Mouse (Mus musculus) embryonic fibroblast, embryonic 13.5 days (primary cell): Measurements from ENCODE around the gene Ascc3. TPM values are rescaled to one million over a fixed set of nuclear protein-coding genes. Genes with fewer than 3 reads are reported as not detected.

Experiments used
- H3K27ac ChIP-seq: 2 replicates; pipeline ENCODE4 v1.5.1; 2012; ENCODE audit warnings: low read length, control low read depth, inconsistent platforms; ENCODE audit not compliant: insufficient read depth
- H3K4me1 ChIP-seq: 2 replicates; pipeline ENCODE4 v1.6.1; 2011; ENCODE audit warnings: low read length; ENCODE audit not compliant: control insufficient read depth, insufficient read depth
- H3K4me3 ChIP-seq: 2 replicates; pipeline ENCODE4 v1.5.1; 2011; ENCODE audit warnings: mild to moderate bottlenecking, control low read depth, low read length; ENCODE audit not compliant: insufficient read depth
- CTCF ChIP-seq: IDR thresholded peaks from 2 replicates; pipeline ENCODE4 v1.5.1; 2011; ENCODE audit warnings: mild to moderate bottlenecking, control low read depth, low read length, moderate library complexity, borderline replicate concordance; ENCODE audit not compliant: insufficient read depth
- POLR2A ChIP-seq: IDR thresholded peaks from 2 replicates; pipeline ENCODE4 v1.6.1; 2011; ENCODE audit warnings: low read depth, mild to moderate bottlenecking, control low read depth, low read length, moderate library complexity
- polyA plus RNA-seq: library from polyadenylated mRNA; stranded (reverse); fragments of >200 nt; gene quantifications from 2 replicates; pipeline ENCODE4 v1.2.4, GENCODE M21; 2011; ENCODE audit warnings: low read depth; ENCODE audit not compliant: missing spikeins, insufficient read length

The Ascc3 gene
- polyA plus RNA-seq, 1 experiment = 61.1 TPM

DNA sequence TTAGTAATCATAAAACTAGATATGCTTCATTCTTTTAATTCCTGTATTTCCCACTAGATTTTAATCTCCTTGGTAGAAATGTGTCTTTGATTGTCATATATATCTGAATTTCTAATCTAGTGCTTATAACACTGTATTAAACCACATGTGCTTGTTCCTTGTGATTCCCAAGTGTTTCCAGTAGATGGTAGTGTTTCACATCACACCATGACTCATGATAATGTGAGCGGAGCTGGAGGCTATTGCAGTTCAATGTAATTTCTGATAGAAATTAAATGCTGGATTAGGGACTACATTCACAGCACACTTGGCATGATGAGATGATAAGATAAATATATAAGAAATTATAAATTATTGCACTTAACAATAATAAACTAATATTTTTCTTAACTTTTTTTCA lies 64.9 kb downstream of the Ascc3 start:
- H3K27ac ChIP-seq = no peak overlapping the region

GRCm38 (mm10) chr10:50671517-50671916 lies 79.0 kb downstream of the Ascc3 start:
- H3K4me3 ChIP-seq = no peak overlapping the region
- TF ChIP-seq POLR2A = no peak
- no peak for TF ChIP-seq CTCF
- no peak overlapping the region for H3K27ac ChIP-seq
- H3K4me1 ChIP-seq = no peaks in the 10 kb centered on the region

More for the DNA sequence above, 64.9 kb downstream of the Ascc3 start:
- no peaks in the 10 kb centered on the region for H3K4me1 ChIP-seq
- no peak overlapping the region for H3K4me3 ChIP-seq
- TF ChIP-seq POLR2A = no peak
- no peak for TF ChIP-seq CTCF

DNA sequence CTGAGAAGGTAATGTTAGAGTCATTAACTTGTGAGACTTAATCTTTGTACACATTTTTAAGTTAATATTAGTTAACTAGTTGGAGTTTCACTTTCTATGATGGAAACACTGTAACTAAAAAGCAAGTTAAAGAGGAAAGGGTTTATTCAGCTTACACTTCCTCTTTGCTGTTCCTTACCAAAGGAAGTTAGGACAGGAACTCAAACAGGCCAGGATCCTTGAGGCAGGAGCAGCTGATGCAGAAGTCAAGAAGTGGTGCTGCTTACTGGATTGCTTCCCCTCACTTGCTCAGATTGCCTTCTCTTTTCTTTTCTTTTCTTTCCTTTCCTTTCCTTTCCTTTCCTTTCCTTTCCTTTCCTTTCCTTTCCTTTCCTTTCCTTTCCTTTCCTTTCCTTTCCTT lies 97.9 kb downstream of the Ascc3 start:
- H3K4me3 ChIP-seq = no peak overlapping the region
- TF ChIP-seq CTCF (no peak), POLR2A (no peak)
- no peaks in the 10 kb centered on the region for H3K4me1 ChIP-seq
- H3K27ac ChIP-seq = no peak overlapping the region

DNA sequence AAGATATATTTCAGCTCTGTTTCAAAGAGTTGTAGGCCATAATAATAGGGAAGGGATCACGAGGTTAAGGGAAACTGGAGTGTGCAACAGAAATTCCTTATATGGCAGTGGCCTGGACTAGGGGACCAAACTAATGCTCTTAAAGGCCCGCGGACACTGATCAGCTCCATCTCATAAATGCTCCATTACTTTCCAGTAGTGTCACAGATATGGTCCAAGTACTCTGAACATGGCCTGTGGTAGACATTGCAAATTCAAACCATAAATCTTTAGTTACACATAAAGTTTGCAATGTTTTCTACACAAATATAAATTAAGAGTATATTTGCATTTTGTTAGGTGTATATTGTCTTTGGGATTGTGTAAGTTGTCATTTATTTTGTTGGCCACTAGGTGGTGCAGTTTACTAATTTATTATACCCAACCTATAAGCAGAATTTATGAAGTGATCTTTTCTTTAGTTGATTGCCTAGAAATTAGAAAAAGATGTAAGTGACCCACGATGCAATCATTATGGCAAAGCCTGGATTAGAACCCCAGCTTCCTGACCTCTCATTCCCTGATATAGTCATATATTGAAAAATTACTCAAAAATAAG lies 106.5 kb downstream of the Ascc3 start:
- Histone ChIP-seq H3K4me1 (no peaks in the 10 kb centered on the region), H3K4me3 (no peak overlapping the region), H3K27ac (no peak overlapping the region)
- TF ChIP-seq POLR2A (no peak), CTCF (no peak)

DNA sequence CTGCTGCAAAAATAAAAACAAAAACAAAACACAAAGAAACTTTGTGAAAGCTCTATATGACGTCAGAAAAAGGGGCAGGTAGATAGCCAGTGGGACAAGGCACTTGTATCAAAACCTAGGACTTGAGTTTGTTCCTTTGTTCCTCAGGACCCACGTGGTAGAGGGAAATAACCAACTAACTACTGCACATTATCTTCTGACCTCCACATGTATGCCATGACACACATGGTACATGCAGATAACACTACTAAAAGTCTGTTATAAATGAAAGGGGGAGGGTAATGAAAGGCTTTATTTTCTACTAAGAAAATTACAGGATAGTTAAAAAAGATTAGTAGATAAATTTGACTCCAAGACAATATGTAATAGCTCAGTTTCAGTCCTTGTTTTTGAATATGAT lies 109.3 kb downstream of the Ascc3 start:
- no peak overlapping the region for H3K4me3 ChIP-seq
- no peaks in the 10 kb centered on the region for H3K4me1 ChIP-seq
- TF ChIP-seq POLR2A (no peak), CTCF (no peak)
- H3K27ac ChIP-seq = no peak overlapping the region

DNA sequence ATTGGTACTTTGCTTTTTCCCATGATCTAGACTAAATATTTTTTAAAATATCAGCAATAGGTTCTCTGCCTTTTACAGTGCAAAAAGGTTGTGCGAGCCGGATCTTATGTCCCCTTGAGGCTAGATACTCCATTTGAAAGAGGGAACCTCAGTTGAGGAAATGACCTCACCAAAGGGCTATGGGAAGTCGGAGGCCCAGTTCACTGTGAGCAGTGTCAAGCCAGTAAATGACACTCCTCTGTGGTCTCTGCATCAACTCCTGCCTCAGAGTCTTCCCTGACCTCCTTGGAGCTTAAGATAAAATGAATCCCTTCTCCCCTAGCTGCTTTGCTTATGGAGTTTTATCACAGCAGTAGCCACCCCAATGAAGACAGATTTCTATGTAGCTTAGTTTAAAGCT lies 109.9 kb downstream of the Ascc3 start:
- Histone ChIP-seq H3K27ac (no peak overlapping the region), H3K4me3 (no peak overlapping the region), H3K4me1 (no peaks in the 10 kb centered on the region)
- no peak for TF ChIP-seq CTCF
- no peak for TF ChIP-seq POLR2A

DNA sequence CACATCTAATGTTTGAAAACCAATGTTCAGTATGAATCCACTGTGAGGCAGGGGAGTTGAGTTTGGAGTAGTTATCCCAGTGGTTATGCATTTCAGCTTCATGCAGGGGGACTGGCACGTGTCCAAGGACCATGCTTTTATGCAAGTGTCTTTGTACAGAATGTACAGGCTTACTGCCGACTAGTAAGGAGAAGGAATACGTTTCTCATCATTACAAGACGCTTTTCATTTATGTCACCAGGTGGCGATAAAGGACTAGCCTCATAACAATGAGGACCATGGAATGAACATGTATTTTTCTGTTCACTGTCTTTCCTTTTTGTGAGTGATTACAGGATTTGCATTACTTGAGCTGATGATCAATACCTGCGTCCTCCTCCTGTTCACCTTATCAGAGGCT lies 111.7 kb downstream of the Ascc3 start:
- no peak overlapping the region for H3K27ac ChIP-seq
- no peaks in the 10 kb centered on the region for H3K4me1 ChIP-seq
- no peak overlapping the region for H3K4me3 ChIP-seq
- TF ChIP-seq POLR2A (no peak), CTCF (no peak)

- no peak overlapping the region for H3K27ac ChIP-seq
- H3K4me3 ChIP-seq = no peak overlapping the region
- no peak for TF ChIP-seq POLR2A
- TF ChIP-seq CTCF = no peak
- H3K4me1 ChIP-seq = no peaks in the 10 kb centered on the region
These were observed 112.4 kb downstream of the Ascc3 start for GRCm38 (mm10) chr10:50704898-50705297.

GRCm38 (mm10) chr10:50711286-50711685 lies 118.8 kb downstream of the Ascc3 start:
- Histone ChIP-seq H3K4me1 (no peaks in the 10 kb centered on the region), H3K4me3 (no peak overlapping the region), H3K27ac (no peak overlapping the region)
- TF ChIP-seq CTCF = no peak
- no peak for TF ChIP-seq POLR2A

- H3K27ac ChIP-seq = no peak overlapping the region
- H3K4me1 ChIP-seq = no peaks in the 10 kb centered on the region
- TF ChIP-seq CTCF (no peak), POLR2A (no peak)
- H3K4me3 ChIP-seq = no peak overlapping the region
These were observed 119.3 kb downstream of the Ascc3 start for GRCm38 (mm10) chr10:50711765-50712164.
